Mouse (Mus musculus): Measurements from ENCODE around the gene Tas2r117. TPM values are rescaled to one million over a fixed set of nuclear protein-coding genes. Genes with fewer than 3 reads are reported as not detected.

The Tas2r117 gene
- not detected in 2 replicates for polyA plus RNA-seq (2012; rRNA removed)

DNA sequence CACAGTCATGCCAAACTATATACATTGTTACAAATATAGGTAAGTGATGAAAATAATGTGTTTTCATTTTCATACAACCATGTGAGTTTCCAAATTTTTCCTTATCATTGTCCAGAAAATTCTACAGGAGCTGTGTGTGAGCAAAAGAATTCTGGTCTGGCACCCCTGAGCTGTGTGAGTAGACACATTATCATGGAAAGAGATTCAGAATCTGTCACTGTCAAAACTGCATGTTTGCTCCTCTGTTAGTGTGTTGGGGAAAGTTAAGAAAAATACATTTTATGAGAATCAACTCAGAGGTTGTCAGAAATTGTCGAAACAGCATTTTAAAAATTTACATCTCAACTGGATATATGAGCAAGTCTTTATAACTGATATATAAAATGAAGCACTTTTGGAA, at the start of gene Tas2r117:
Gene Tas2r117 (plus strand): TSS at position 301 of the 400 bp plus-strand sequence.

DNA sequence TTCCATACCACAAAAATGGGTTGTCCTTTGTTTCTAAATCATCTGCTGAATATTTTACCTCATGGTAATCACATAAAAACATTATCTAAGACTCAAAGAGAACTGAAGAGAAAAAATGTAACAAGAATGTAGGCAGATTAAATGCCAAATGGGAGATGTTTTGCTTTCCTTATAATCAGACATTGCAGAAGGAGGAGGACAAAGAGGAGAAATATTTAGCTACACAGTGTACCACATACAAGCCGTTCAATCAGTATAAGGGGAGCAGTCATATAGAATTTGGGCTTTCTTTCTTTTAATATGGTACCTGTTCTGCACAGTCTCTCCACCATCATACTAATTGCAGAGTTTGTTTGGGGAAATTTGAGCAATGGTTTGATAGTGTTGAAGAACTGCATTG, 48.2 kb upstream of the Tas2r117 start, which contains the start of gene Tas2r124:
Gene Tas2r124 (plus strand): TSS at position 301 of the 400 bp plus-strand sequence.

DNA sequence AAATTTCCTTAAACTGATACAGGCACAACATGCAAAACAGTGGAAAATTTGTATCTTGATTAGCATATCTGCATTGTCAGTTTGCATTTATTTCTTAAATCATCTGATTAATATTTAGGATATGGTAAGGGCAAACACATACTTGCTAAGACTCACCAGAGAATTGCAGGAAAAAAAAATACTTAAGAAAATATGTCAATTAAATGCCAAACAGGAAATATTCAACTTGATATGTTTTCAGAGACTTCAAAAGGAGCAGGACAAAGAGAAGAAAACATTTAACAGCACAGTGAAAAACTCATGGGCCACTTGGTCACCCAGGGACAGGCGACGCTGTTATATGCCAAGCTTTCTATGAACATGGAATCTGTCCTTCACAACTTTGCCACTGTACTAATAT, 40.8 kb upstream of the Tas2r117 start, which contains the start of gene Tas2r102:
Gene Tas2r102 (plus strand): TSS at position 301 of the 400 bp plus-strand sequence.

DNA sequence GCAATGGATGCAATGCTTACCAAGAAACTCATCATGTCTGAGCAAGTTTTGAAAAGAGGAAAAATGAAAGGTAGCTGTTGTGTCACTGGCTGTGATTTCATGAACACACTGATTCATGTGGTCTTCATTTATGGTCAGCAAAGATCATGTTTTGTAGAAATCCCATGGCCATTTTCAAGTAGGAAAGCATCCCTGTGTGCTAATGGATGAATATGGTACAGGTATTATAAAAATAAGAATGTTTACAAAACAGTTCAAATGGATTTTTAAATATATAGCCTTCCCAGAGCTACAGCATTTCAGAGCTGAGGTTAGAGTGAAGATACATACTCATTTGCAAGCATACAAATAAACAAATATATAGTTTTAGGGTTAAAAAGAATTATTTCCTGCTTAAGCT, 24.6 kb upstream of the Tas2r117 start, which contains the start of gene Tas2r136:
Gene Tas2r136 (minus strand): TSS at position 101 of the 400 bp plus-strand sequence.

DNA sequence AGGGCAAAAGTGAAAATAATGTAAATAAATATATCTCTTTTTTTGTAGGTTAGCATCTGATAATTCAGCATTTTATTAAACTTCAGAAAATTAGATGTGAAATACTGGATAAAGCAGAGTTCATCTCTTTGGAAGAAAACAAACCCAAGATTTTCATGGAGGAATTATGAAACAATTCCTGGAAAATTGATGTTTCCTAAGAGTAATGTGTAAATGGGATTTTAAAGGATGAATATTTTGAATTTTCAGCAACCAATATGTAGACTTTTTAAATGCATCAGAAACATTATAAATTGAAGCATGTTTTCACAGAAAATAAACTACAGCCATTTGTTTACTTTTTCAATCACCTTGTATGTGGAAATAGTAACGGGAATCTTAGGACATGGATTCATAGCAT, 44.2 kb downstream of the Tas2r117 start, which contains the start of gene Tas2r123:
Gene Tas2r123 (plus strand): TSS at position 301 of the 400 bp plus-strand sequence.

Other genes with a start within 250 kb of the Tas2r117 start
- gene Prh1, start 233.0 kb upstream of the Tas2r117 start, polyA plus RNA-seq (2012; rRNA removed) = not detected in 2 replicates
- gene Prp2, start 206.9 kb upstream of the Tas2r117 start, polyA plus RNA-seq (2012; rRNA removed) = not detected in 2 replicates
- gene A630073D07Rik, start 151.3 kb upstream of the Tas2r117 start, polyA plus RNA-seq (2012; rRNA removed) = not detected in 2 replicates
- gene Tas2r120, start 145.9 kb upstream of the Tas2r117 start, polyA plus RNA-seq (2012; rRNA removed) = not detected in 2 replicates
- not detected in 2 replicates for gene Tas2r121, start 101.8 kb upstream of the Tas2r117 start, polyA plus RNA-seq (2012; rRNA removed)
- gene Tas2r122, start 90.9 kb upstream of the Tas2r117 start, polyA plus RNA-seq (2012; rRNA removed) = not detected in 2 replicates
- gene Tas2r115, start 64.8 kb upstream of the Tas2r117 start, polyA plus RNA-seq (2012; rRNA removed) = not detected in 2 replicates
- gene Tas2r124, start 48.1 kb upstream of the Tas2r117 start, polyA plus RNA-seq (2012; rRNA removed) = not detected in 2 replicates
- not detected in 2 replicates for gene Tas2r102, start 40.7 kb upstream of the Tas2r117 start, polyA plus RNA-seq (2012; rRNA removed)
- gene Tas2r136, start 24.7 kb upstream of the Tas2r117 start, polyA plus RNA-seq (2012; rRNA removed) = not detected in 2 replicates
- gene Tas2r123, start 44.3 kb downstream of the Tas2r117 start, polyA plus RNA-seq (2012; rRNA removed) = not detected in 2 replicates
- not detected in 2 replicates for gene Tas2r116, start 52.6 kb downstream of the Tas2r117 start, polyA plus RNA-seq (2012; rRNA removed)
- gene Tas2r110, start 65.2 kb downstream of the Tas2r117 start, polyA plus RNA-seq (2012; rRNA removed) = not detected in 2 replicates
- not detected in 2 replicates for gene Tas2r113, start 90.2 kb downstream of the Tas2r117 start, polyA plus RNA-seq (2012; rRNA removed)
- not detected in 2 replicates for gene Tas2r125, start 106.8 kb downstream of the Tas2r117 start, polyA plus RNA-seq (2012; rRNA removed)
- gene Tas2r129, start 148.3 kb downstream of the Tas2r117 start, polyA plus RNA-seq (2012; rRNA removed) = not detected in 2 replicates
- not detected in 2 replicates for gene Tas2r131, start 155.1 kb downstream of the Tas2r117 start, polyA plus RNA-seq (2012; rRNA removed)
- not detected in 2 replicates for gene Tas2r109, start 178.1 kb downstream of the Tas2r117 start, polyA plus RNA-seq (2012; rRNA removed)
- gene Tas2r103, start 234.3 kb downstream of the Tas2r117 start, polyA plus RNA-seq (2012; rRNA removed) = not detected in 2 replicates

All from liver, embryonic 14 days (tissue).